Mouse (Mus musculus): Measurements from ENCODE around the gene Ufc1. TPM values are rescaled to one million over a fixed set of nuclear protein-coding genes. Genes with fewer than 3 reads are reported as not detected.
A peak's percentile ranks its signal among the peaks of the same experiment; 100 is the strongest.
"Not testable (repeated sequence)": the region's sequence is repeated elsewhere in the genome, so short reads cannot be mapped to it uniquely, and the experiment has no call there.

The Ufc1 gene
- polyA plus RNA-seq, 1 experiment, result 11.1 TPM

DNA sequence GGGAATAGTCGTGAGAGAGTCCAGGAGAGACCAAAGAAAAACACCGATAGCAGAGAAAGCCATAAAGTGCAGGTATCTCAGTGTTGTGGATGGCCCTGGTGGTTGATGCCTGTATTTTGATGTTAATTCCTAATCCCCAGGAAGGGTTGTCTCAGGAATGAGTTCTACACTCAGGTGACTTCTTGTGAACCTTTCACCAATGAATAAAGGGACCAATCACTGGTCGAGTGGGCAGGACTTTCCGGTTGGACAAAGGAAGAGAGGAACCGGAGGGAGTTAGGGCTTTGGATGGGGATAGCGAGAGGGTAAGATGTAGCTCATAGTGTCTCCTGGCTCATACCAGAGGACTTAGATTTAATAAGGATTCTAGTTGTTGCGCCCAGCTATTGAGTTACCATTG lies 24.9 kb upstream of the Ufc1 start:
- no peak for DNase-seq (ENCODE audit: low read depth in 1 of 2, low spot score in 2 of 2)
- Histone ChIP-seq H3K27me3 (ENCODE audit: control insufficient read depth, insufficient read depth, low read length) (no peaks in the 10 kb centered on the region), H3K4me3 (ENCODE audit: extremely low read depth, insufficient read depth, insufficient read length) (no peak overlapping the region), H3K36me3 (ENCODE audit: control insufficient read depth, insufficient read depth, low read length) (no peaks in the 10 kb centered on the region), H3K27ac (ENCODE audit: insufficient read depth, low read length) (no peak overlapping the region), H3K4me1 (ENCODE audit: control insufficient read depth, insufficient read depth, insufficient read length) (no peaks in the 10 kb centered on the region)
- 56% methylated on average over 7 of the region's 7 CpGs for WGBS
- TF ChIP-seq CTCF (IDR thresholded peaks at IDR 0.05; ENCODE audit: extremely low read depth, insufficient read depth, insufficient read length, insufficient replicate concordance) (no peak), POLR2A (IDR thresholded peaks at IDR 0.05; ENCODE audit: low read depth, low read length) (no peak)

DNA sequence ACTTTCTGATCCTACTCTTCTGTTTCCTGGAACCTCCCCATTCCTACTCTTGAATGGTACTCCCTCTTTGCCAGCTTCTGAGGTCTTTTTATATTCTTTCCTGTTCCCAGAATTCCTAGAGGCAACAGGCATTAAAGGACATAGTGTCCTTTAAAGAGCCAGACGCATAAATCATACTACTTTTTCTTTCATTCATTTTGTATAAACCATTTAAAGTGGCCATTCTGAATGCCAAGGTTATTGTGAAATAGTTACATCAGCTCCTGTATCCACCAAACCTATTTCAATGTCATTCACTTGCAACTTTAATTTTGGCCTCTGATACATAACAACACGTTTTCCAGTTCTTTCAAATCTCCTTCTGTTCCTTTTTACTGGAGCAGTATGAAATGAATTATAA lies 14.5 kb upstream of the Ufc1 start:
- Histone ChIP-seq H3K27ac (ENCODE audit: insufficient read depth, low read length) (no peak overlapping the region), H3K4me3 (ENCODE audit: extremely low read depth, insufficient read depth, insufficient read length) (no peak overlapping the region), H3K4me1 (ENCODE audit: control insufficient read depth, insufficient read depth, insufficient read length) (no peaks in the 10 kb centered on the region), H3K27me3 (ENCODE audit: control insufficient read depth, insufficient read depth, low read length) (no peaks in the 10 kb centered on the region), H3K36me3 (ENCODE audit: control insufficient read depth, insufficient read depth, low read length) (no peaks in the 10 kb centered on the region)
- 72% methylated on average over 2 of the region's 2 CpGs for WGBS
- TF ChIP-seq CTCF (IDR thresholded peaks at IDR 0.05; ENCODE audit: extremely low read depth, insufficient read depth, insufficient read length, insufficient replicate concordance) (no peak), POLR2A (IDR thresholded peaks at IDR 0.05; ENCODE audit: low read depth, low read length) (no peak)
- DNase-seq (ENCODE audit: low read depth in 1 of 2, low spot score in 2 of 2), result no peak

DNA sequence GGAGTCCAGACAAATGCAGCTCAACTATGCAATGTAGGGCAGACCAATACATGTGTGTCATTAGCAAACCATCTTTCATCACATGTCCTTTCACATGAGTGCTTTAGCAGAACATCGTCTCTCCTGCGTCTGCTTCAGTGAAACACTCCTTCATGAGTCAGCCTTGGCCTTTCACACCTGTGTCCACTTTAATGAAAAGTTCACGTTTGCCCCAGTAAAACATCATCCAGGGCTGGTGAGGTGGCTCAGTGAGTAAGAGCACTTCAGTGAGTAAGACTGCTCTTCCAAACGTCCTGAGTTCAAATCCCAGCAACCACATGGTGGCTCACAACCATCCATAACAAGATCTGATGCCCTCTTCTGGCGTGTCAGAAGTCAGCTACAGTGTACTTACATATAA lies 11.3 kb upstream of the Ufc1 start:
- not testable (repeated sequence) for H3K27ac ChIP-seq (ENCODE audit: insufficient read depth, low read length); H3K4me3 ChIP-seq (ENCODE audit: extremely low read depth, insufficient read depth, insufficient read length); H3K36me3 ChIP-seq (ENCODE audit: control insufficient read depth, insufficient read depth, low read length); H3K27me3 ChIP-seq (ENCODE audit: control insufficient read depth, insufficient read depth, low read length); DNase-seq (ENCODE audit: low read depth in 1 of 2, low spot score in 2 of 2); H3K4me1 ChIP-seq (ENCODE audit: control insufficient read depth, insufficient read depth, insufficient read length)
- WGBS, result 72% methylated on average over 5 of the region's 5 CpGs

DNA sequence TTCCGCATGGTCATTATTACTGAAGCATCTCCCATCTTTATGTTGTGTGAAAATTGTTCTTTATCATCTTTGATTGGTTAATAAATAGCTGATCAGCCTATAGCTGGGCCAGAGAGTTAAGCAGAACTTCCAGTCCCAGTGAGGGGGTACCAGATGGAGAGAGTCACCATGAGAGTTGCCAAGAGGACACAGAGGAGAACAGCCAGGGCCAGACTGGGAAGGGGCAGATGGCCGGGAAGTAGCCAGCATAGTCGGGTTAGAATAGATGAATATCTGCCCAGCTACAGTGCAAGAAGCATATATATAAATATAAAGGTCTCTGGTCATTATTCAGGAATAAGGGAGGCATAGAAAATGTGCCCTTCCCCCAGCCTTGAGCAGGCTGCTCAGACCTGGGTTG lies 3.4 kb upstream of the Ufc1 start:
- no peak overlapping the region for H3K4me3 ChIP-seq (ENCODE audit: extremely low read depth, insufficient read depth, insufficient read length)
- DNase-seq (ENCODE audit: low read depth in 1 of 2, low spot score in 2 of 2), result no peak
- peaks cover 3% of the 10 kb centered on the region; the same call in 1 of the 2 replicates for H3K4me1 ChIP-seq (ENCODE audit: control insufficient read depth, insufficient read depth, insufficient read length)
- no peaks in the 10 kb centered on the region for H3K36me3 ChIP-seq (ENCODE audit: control insufficient read depth, insufficient read depth, low read length)
- no peaks in the 10 kb centered on the region for H3K27me3 ChIP-seq (ENCODE audit: control insufficient read depth, insufficient read depth, low read length)
- TF ChIP-seq CTCF (IDR thresholded peaks at IDR 0.05; ENCODE audit: extremely low read depth, insufficient read depth, insufficient read length, insufficient replicate concordance), result no peak
- no peak for TF ChIP-seq POLR2A (IDR thresholded peaks at IDR 0.05; ENCODE audit: low read depth, low read length)
- WGBS, result 75% methylated on average over 3 of the region's 3 CpGs
- no peak overlapping the region for H3K27ac ChIP-seq (ENCODE audit: insufficient read depth, low read length)

DNA sequence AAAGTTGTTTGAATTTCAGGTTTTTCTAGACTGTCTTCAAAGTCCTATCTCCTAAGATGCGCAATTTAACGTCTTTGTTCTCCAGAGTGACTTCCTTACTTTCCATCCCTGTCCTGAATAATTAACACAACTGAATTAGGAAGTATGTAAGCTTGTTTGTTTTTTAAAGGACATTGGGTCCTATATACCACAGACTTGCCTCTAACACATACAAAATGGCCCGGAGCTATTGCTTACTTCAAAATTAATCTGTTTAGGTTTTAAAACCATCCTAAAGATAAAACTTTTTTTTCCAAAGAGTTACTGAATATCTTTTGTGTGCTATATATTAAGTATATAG lies 209 bp upstream of the Ufc1 start:
- Histone ChIP-seq H3K27me3 (ENCODE audit: control insufficient read depth, insufficient read depth, low read length) (no peaks in the 10 kb centered on the region), H3K4me1 (ENCODE audit: control insufficient read depth, insufficient read depth, insufficient read length) (peaks cover 3% of the 10 kb centered on the region; the same call in 1 of the 2 replicates), H3K4me3 (ENCODE audit: extremely low read depth, insufficient read depth, insufficient read length) (peak overlapping the region; percentile 97), H3K27ac (ENCODE audit: insufficient read depth, low read length) (peak overlapping the region; percentile 95), H3K36me3 (ENCODE audit: control insufficient read depth, insufficient read depth, low read length) (no peaks in the 10 kb centered on the region)
- WGBS, result 13% methylated on average over 3 of the region's 3 CpGs
- TF ChIP-seq POLR2A (IDR thresholded peaks at IDR 0.05; ENCODE audit: low read depth, low read length) (no peak), CTCF (IDR thresholded peaks at IDR 0.05; ENCODE audit: extremely low read depth, insufficient read depth, insufficient read length, insufficient replicate concordance) (no peak)
- DNase-seq (ENCODE audit: low read depth in 1 of 2, low spot score in 2 of 2), result no peak

DNA sequence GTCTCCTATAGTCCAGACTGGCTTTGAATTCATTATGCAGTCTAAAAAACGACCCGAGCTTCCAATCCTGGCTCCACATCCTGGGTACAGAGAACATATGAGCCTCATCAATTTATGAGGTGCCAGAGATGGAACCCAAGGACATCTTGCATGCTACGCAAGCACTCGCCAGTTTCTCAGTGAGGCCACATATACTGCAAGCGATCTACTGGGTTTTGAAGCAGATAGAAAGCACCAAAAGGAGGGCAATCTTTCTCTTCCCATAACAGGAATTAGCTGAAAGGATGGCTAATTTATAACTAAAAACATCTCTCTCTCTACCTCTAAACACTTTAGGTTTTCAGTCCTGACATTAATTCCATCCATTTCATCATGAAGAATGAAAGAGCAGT lies 922 bp downstream of the Ufc1 start:
- peak overlapping the region; percentile 97 for H3K4me3 ChIP-seq (ENCODE audit: extremely low read depth, insufficient read depth, insufficient read length)
- H3K27me3 ChIP-seq (ENCODE audit: control insufficient read depth, insufficient read depth, low read length), result no peaks in the 10 kb centered on the region
- peak overlapping the region; percentile 95; the same call in 1 of the 2 replicates for H3K27ac ChIP-seq (ENCODE audit: insufficient read depth, low read length)
- peaks cover 3% of the 10 kb centered on the region for H3K36me3 ChIP-seq (ENCODE audit: control insufficient read depth, insufficient read depth, low read length)
- DNase-seq (ENCODE audit: low read depth in 1 of 2, low spot score in 2 of 2), result no peak
- H3K4me1 ChIP-seq (ENCODE audit: control insufficient read depth, insufficient read depth, insufficient read length), result peaks cover 3% of the 10 kb centered on the region; the same call in 1 of the 2 replicates
- no peak for TF ChIP-seq CTCF (IDR thresholded peaks at IDR 0.05; ENCODE audit: extremely low read depth, insufficient read depth, insufficient read length, insufficient replicate concordance)
- no peak for TF ChIP-seq POLR2A (IDR thresholded peaks at IDR 0.05; ENCODE audit: low read depth, low read length)
- WGBS, result 45% methylated on average over 5 of the region's 5 CpGs

DNA sequence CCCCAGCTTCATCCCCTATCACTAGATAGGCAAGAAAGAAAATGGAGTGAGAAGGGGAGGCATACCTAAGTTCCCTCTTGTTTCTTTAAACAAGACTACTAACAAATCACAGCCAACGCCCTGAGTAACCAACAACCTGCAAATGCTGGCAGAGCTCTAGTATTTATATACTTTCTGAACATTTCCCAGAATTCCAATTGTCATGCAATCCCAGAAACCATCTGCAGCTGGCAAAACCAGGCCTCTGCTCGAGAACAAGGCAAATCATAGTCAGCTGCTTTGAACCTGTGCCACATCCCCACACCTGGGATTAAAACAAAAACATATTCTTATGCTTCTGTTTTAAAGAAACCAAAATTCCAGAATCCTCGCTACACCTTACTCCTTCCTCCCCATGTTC lies 1.5 kb downstream of the Ufc1 start:
- no peak for TF ChIP-seq CTCF (IDR thresholded peaks at IDR 0.05; ENCODE audit: extremely low read depth, insufficient read depth, insufficient read length, insufficient replicate concordance)
- no peak for TF ChIP-seq POLR2A (IDR thresholded peaks at IDR 0.05; ENCODE audit: low read depth, low read length)
- H3K36me3 ChIP-seq (ENCODE audit: control insufficient read depth, insufficient read depth, low read length), result peaks cover 3% of the 10 kb centered on the region
- no peak overlapping the region for H3K4me3 ChIP-seq (ENCODE audit: extremely low read depth, insufficient read depth, insufficient read length)
- H3K27ac ChIP-seq (ENCODE audit: insufficient read depth, low read length), result no peak overlapping the region
- H3K27me3 ChIP-seq (ENCODE audit: control insufficient read depth, insufficient read depth, low read length), result no peaks in the 10 kb centered on the region
- DNase-seq (ENCODE audit: low read depth in 1 of 2, low spot score in 2 of 2), result no peak
- H3K4me1 ChIP-seq (ENCODE audit: control insufficient read depth, insufficient read depth, insufficient read length), result peaks cover 3% of the 10 kb centered on the region; the same call in 1 of the 2 replicates
- WGBS, result 89% methylated on average over 3 of the region's 3 CpGs

Data from spleen, adult 2 months (tissue).